Mouse (Mus musculus): Measurements from ENCODE around the gene Rnf115.

- TF ChIP-seq ZC3H11A (IDR thresholded peaks at IDR 0.05; ENCODE audit: borderline replicate concordance, low read depth, low read length) (no peak), HCFC1 (IDR thresholded peaks at IDR 0.05; ENCODE audit: borderline replicate concordance, insufficient read depth, low read length) (no peak), ZNF384 (IDR thresholded peaks at IDR 0.05; ENCODE audit: low read depth, low read length) (no peak)
Observed at GRCm38 (mm10) chr3:96821581-96821980, 94.1 kb downstream of the Rnf115 start.

Data from ES-E14 (cell line).